Mouse (Mus musculus): ENCODE measurements around the gene Psmd10. TPM values are rescaled to one million over a fixed set of nuclear protein-coding genes. Genes with fewer than 3 reads are reported as not detected.

The Psmd10 gene
- polyA plus RNA-seq, 1 experiment from 2014 or later: 21.4 TPM

- no peak for DNase-seq
- TF ChIP-seq EP300 (IDR thresholded peaks at IDR 0.05; ENCODE audit: low read depth) (no peak), CTCF (IDR thresholded peaks at IDR 0.05; ENCODE audit: low read depth) (no peak)
- H3K4me2 ChIP-seq (ENCODE audit: low read depth, low read length): no peak overlapping the region
- H3K9me3 ChIP-seq (ENCODE audit: low read length): no peaks in the 10 kb centered on the region
- H3K4me1 ChIP-seq (ENCODE audit: insufficient read depth): no peaks in the 10 kb centered on the region
- no peaks in the 10 kb centered on the region for H3K36me3 ChIP-seq (replicated peaks; ENCODE audit: insufficient read depth, low read length)
- no peak overlapping the region for H3K9ac ChIP-seq (replicated peaks)
- ATAC-seq: no peak
- WGBS (ENCODE audit: insufficient replicate concordance): 56% methylated on average over 5 of the region's 5 CpGs
- 0 out of 2 replicates have a peak, but pooled peaks cover 3% of the 10 kb centered on the region for H3K27me3 ChIP-seq (ENCODE audit: insufficient read depth, low read length)
- H3K27ac ChIP-seq (ENCODE audit: low read depth): no peak overlapping the region
- no peak overlapping the region for H3K4me3 ChIP-seq (ENCODE audit: low read depth, low read length)
These were observed 20.3 kb downstream of the Psmd10 start for GRCm38 (mm10) chrX:140936271-140936670.

- no peak overlapping the region for H3K4me3 ChIP-seq (ENCODE audit: low read depth, low read length)
- WGBS (ENCODE audit: insufficient replicate concordance): 44% methylated on average over 3 of the region's 3 CpGs
- ATAC-seq (no peak), DNase-seq (no peak)
- no peak overlapping the region for H3K27ac ChIP-seq (ENCODE audit: low read depth)
- H3K9ac ChIP-seq (replicated peaks): no peak overlapping the region
- H3K27me3 ChIP-seq (ENCODE audit: insufficient read depth, low read length): 0 out of 2 replicates have a peak, but pooled peaks cover 3% of the 10 kb centered on the region
- H3K4me1 ChIP-seq (ENCODE audit: insufficient read depth): no peaks in the 10 kb centered on the region
- TF ChIP-seq CTCF (IDR thresholded peaks at IDR 0.05; ENCODE audit: low read depth) (no peak), EP300 (IDR thresholded peaks at IDR 0.05; ENCODE audit: low read depth) (no peak)
- H3K4me2 ChIP-seq (ENCODE audit: low read depth, low read length): no peak overlapping the region
- H3K9me3 ChIP-seq (ENCODE audit: low read length): no peaks in the 10 kb centered on the region
- no peaks in the 10 kb centered on the region for H3K36me3 ChIP-seq (replicated peaks; ENCODE audit: insufficient read depth, low read length)
These were observed 23.3 kb downstream of the Psmd10 start for GRCm38 (mm10) chrX:140933263-140933662.

- H3K4me3 ChIP-seq (ENCODE audit: low read depth, low read length): no peak overlapping the region
- no peak overlapping the region for H3K27ac ChIP-seq (ENCODE audit: low read depth)
- H3K9ac ChIP-seq (replicated peaks): no peak overlapping the region
- no peak for ATAC-seq
- H3K36me3 ChIP-seq (replicated peaks; ENCODE audit: insufficient read depth, low read length): no peaks in the 10 kb centered on the region
- 66% methylated on average over 3 of the region's 3 CpGs for WGBS (ENCODE audit: insufficient replicate concordance)
- no peak overlapping the region for H3K4me2 ChIP-seq (ENCODE audit: low read depth, low read length)
- H3K4me1 ChIP-seq (ENCODE audit: insufficient read depth): no peaks in the 10 kb centered on the region
- DNase-seq: no peak
- H3K27me3 ChIP-seq (ENCODE audit: insufficient read depth, low read length): 0 out of 2 replicates have a peak, but pooled peaks cover 3% of the 10 kb centered on the region
- no peaks in the 10 kb centered on the region for H3K9me3 ChIP-seq (ENCODE audit: low read length)
- TF ChIP-seq EP300 (IDR thresholded peaks at IDR 0.05; ENCODE audit: low read depth) (no peak), CTCF (IDR thresholded peaks at IDR 0.05; ENCODE audit: low read depth) (peak; percentile 37; the same call in 1 of the 2 replicates)
These were observed 24.5 kb downstream of the Psmd10 start for GRCm38 (mm10) chrX:140932066-140932465.

GRCm38 (mm10) chrX:140921321-140921720, 35.2 kb downstream of the Psmd10 start:
- DNase-seq (no peak), ATAC-seq (no peak)
- no peak for TF ChIP-seq CTCF (IDR thresholded peaks at IDR 0.05; ENCODE audit: low read depth)
- TF ChIP-seq EP300 (IDR thresholded peaks at IDR 0.05; ENCODE audit: low read depth): no peak
- WGBS (ENCODE audit: insufficient replicate concordance): 84% methylated on average over 6 of the region's 6 CpGs
- Histone ChIP-seq H3K4me1 (ENCODE audit: insufficient read depth) (no peaks in the 10 kb centered on the region), H3K27ac (ENCODE audit: low read depth) (no peak overlapping the region), H3K36me3 (replicated peaks; ENCODE audit: insufficient read depth, low read length) (no peaks in the 10 kb centered on the region), H3K27me3 (ENCODE audit: insufficient read depth, low read length) (peaks cover 3% of the 10 kb centered on the region; the same call in 1 of the 2 replicates), H3K4me2 (ENCODE audit: low read depth, low read length) (no peak overlapping the region), H3K9me3 (ENCODE audit: low read length) (no peaks in the 10 kb centered on the region), H3K4me3 (ENCODE audit: low read depth, low read length) (no peak overlapping the region), H3K9ac (replicated peaks) (no peak overlapping the region)

- no peak within 1 kb of the TSS for H3K4me3 ChIP-seq (ENCODE audit: low read depth, low read length)
- H3K9me3 ChIP-seq (ENCODE audit: low read length): no peaks in the 10 kb centered on the region
- TF ChIP-seq EP300 (IDR thresholded peaks at IDR 0.05; ENCODE audit: low read depth) (no peak), CTCF (IDR thresholded peaks at IDR 0.05; ENCODE audit: low read depth) (no peak)
- no peak for ATAC-seq
- H3K36me3 ChIP-seq (replicated peaks; ENCODE audit: insufficient read depth, low read length): no peaks in the 10 kb centered on the region
- no peak within 1 kb of the TSS for H3K27ac ChIP-seq (ENCODE audit: low read depth)
- no peak within 1 kb of the TSS for H3K9ac ChIP-seq (replicated peaks)
- DNase-seq: no peak
- no peaks in the 10 kb centered on the region; the same call in none of the 2 replicates for H3K27me3 ChIP-seq (ENCODE audit: insufficient read depth, low read length)
- 54% methylated on average over 7 of the region's 7 CpGs for WGBS (ENCODE audit: insufficient replicate concordance)
- no peaks in the 10 kb centered on the region for H3K4me1 ChIP-seq (ENCODE audit: insufficient read depth)
- H3K4me2 ChIP-seq (ENCODE audit: low read depth, low read length): no peak within 1 kb of the TSS
These were observed 49.2 kb downstream of the Psmd10 start, which contains the start of gene Vsig1 for GRCm38 (mm10) chrX:140907360-140907759. Gene Vsig1, plus strand, starts transcription at chrX:140907608.

GRCm38 (mm10) chrX:140903487-140903886, 53.0 kb downstream of the Psmd10 start:
- TF ChIP-seq CTCF (IDR thresholded peaks at IDR 0.05; ENCODE audit: low read depth) (no peak), EP300 (IDR thresholded peaks at IDR 0.05; ENCODE audit: low read depth) (no peak)
- ATAC-seq: no peak

More at GRCm38 (mm10) chrX:140903487-140903886, 53.0 kb downstream of the Psmd10 start:
- no peak overlapping the region for H3K4me2 ChIP-seq (ENCODE audit: low read depth, low read length)
- H3K27me3 ChIP-seq (ENCODE audit: insufficient read depth, low read length): no peaks in the 10 kb centered on the region; the same call in none of the 2 replicates
- H3K4me1 ChIP-seq (ENCODE audit: insufficient read depth): no peaks in the 10 kb centered on the region
- DNase-seq: no peak
- no peaks in the 10 kb centered on the region for H3K9me3 ChIP-seq (ENCODE audit: low read length)
- H3K9ac ChIP-seq (replicated peaks): no peak overlapping the region
- no peak overlapping the region for H3K4me3 ChIP-seq (ENCODE audit: low read depth, low read length)
- no peak overlapping the region for H3K27ac ChIP-seq (ENCODE audit: low read depth)
- H3K36me3 ChIP-seq (replicated peaks; ENCODE audit: insufficient read depth, low read length): no peaks in the 10 kb centered on the region
- 71% methylated on average over 3 of the region's 3 CpGs for WGBS (ENCODE audit: insufficient replicate concordance)

Other genes starting within 250 kb of the Psmd10 start
- not detected in 2 replicates for gene Tex13b, start 143.3 kb downstream of the Psmd10 start, polyA plus RNA-seq (2015; fragmentation: Nextera tagmentation; extraction: Ambion mirVana)
- not detected in 2 replicates for gene Vsig1, start 49.1 kb downstream of the Psmd10 start, polyA plus RNA-seq (2015; fragmentation: Nextera tagmentation; extraction: Ambion mirVana)
- gene Atg4a, start 179 bp upstream of the Psmd10 start, polyA plus RNA-seq (2015; fragmentation: Nextera tagmentation; extraction: Ambion mirVana): 16.7 and 18.3 TPM in 2 replicates